In genomic region chr4:94188354-94188753, GRCm38 (mm10) we compare ENCODE assay signal across 25 mouse cellular contexts.
A peak's percentile ranks its signal among the peaks of the same experiment; 100 is the strongest.
DNase-seq lines count a peak whose midpoint lies in the region; ATAC-seq lines count a peak whose summit lies in the region.
"Had no signal": no experiment of that assay in that cellular context is flagged by ENCODE, and none has a peak within 500 bp of the region (broad histone marks: within the 10 kb centered on the region; RNA-seq: fewer than 3 reads in every experiment).

No protein-coding gene starts in this region.

- WGBS in heart, embryonic 15.5 days, result 34% methylated on average over 2 of the region's 2 CpGs
- WGBS in kidney, embryonic 15.5 days, result 54% methylated on average over 2 of the region's 2 CpGs
- WGBS in neural tube, embryonic 14.5 days, result 62% methylated on average over 2 of the region's 2 CpGs
- WGBS in neural tube, embryonic 15.5 days, result 69% methylated on average over 2 of the region's 2 CpGs

- no peaks in the 10 kb centered on the region for H3K36me3 ChIP-seq in heart, embryonic 15.5 days
- H3K36me3 ChIP-seq in kidney, embryonic 15.5 days, result no peaks in the 10 kb centered on the region
- H3K36me3 ChIP-seq in neural tube, embryonic 14.5 days (ENCODE audit: control insufficient read depth, insufficient read depth, low read length), result no peaks in the 10 kb centered on the region
- no peaks in the 10 kb centered on the region for H3K36me3 ChIP-seq in neural tube, embryonic 15.5 days
- H3K36me3 ChIP-seq: embryonic facial prominence, embryonic 13.5 days; forebrain, embryonic 10.5 days; heart, embryonic 10.5 days; limb, embryonic 12.5 days; liver, embryonic 15.5 days; lung, embryonic 15.5 days; neural tube, embryonic 12.5 days had no signal

- H3K27ac ChIP-seq in heart, embryonic 15.5 days, result peak overlapping the region; percentile 42
- peak overlapping the region; percentile 27; the same call in 1 of the 2 replicates for H3K27ac ChIP-seq in kidney, embryonic 15.5 days
- H3K27ac ChIP-seq in neural tube, embryonic 14.5 days (ENCODE audit: low read depth, low read length), result no peak overlapping the region
- no peak overlapping the region for H3K27ac ChIP-seq in neural tube, embryonic 15.5 days (replicated peaks)
- H3K27ac ChIP-seq: embryonic facial prominence, embryonic 13.5 days; forebrain, embryonic 10.5 days; heart, embryonic 10.5 days; layer of hippocampus, adult 2 months; left cerebral cortex, adult 2 months; limb, embryonic 12.5 days; liver, embryonic 15.5 days; lung, embryonic 15.5 days; macrophage; neural tube, embryonic 12.5 days had no signal

- no peaks in the 10 kb centered on the region for H3K27me3 ChIP-seq in heart, embryonic 15.5 days
- no peaks in the 10 kb centered on the region for H3K27me3 ChIP-seq in kidney, embryonic 15.5 days
- H3K27me3 ChIP-seq in neural tube, embryonic 14.5 days (ENCODE audit: control insufficient read depth, insufficient read depth, low read length), result no peaks in the 10 kb centered on the region
- no peaks in the 10 kb centered on the region for H3K27me3 ChIP-seq in neural tube, embryonic 15.5 days (replicated peaks)
- H3K27me3 ChIP-seq: CH12.LX; embryonic facial prominence, embryonic 13.5 days; limb, embryonic 12.5 days; liver, embryonic 15.5 days; lung, embryonic 15.5 days; neural tube, embryonic 12.5 days; Patski had no signal

- no peaks in the 10 kb centered on the region for H3K9me3 ChIP-seq in heart, embryonic 15.5 days (replicated peaks)
- H3K9me3 ChIP-seq in kidney, embryonic 15.5 days (replicated peaks), result no peaks in the 10 kb centered on the region
- H3K9me3 ChIP-seq in neural tube, embryonic 14.5 days (ENCODE audit: control insufficient read depth, low read length), result no peaks in the 10 kb centered on the region
- no peaks in the 10 kb centered on the region for H3K9me3 ChIP-seq in neural tube, embryonic 15.5 days (replicated peaks)
- H3K9me3 ChIP-seq: embryonic facial prominence, embryonic 13.5 days; forebrain, embryonic 10.5 days; heart, embryonic 10.5 days; limb, embryonic 12.5 days; liver, embryonic 15.5 days; lung, embryonic 15.5 days; neural tube, embryonic 12.5 days had no signal

- H3K4me2 ChIP-seq in heart, embryonic 15.5 days, result no peak overlapping the region
- H3K4me2 ChIP-seq in kidney, embryonic 15.5 days, result no peak overlapping the region
- H3K4me2 ChIP-seq in neural tube, embryonic 14.5 days (ENCODE audit: low read depth, low read length), result no peak overlapping the region
- H3K4me2 ChIP-seq in neural tube, embryonic 15.5 days, result no peak overlapping the region
- H3K4me2 ChIP-seq: embryonic facial prominence, embryonic 13.5 days; limb, embryonic 12.5 days; liver, embryonic 15.5 days; lung, embryonic 15.5 days; neural tube, embryonic 12.5 days had no signal

- H3K4me3 ChIP-seq in heart, embryonic 15.5 days, result no peak overlapping the region
- no peak overlapping the region for H3K4me3 ChIP-seq in kidney, embryonic 15.5 days (replicated peaks)
- H3K4me3 ChIP-seq in neural tube, embryonic 14.5 days (ENCODE audit: low read depth, low read length), result no peak overlapping the region
- no peak overlapping the region for H3K4me3 ChIP-seq in neural tube, embryonic 15.5 days (replicated peaks)
- H3K4me3 ChIP-seq: embryonic facial prominence, embryonic 13.5 days; forebrain, embryonic 10.5 days; heart, embryonic 10.5 days; layer of hippocampus, adult 2 months; left cerebral cortex, adult 2 months; limb, embryonic 12.5 days; liver, embryonic 15.5 days; lung, embryonic 15.5 days; neural tube, embryonic 12.5 days had no signal

- H3K4me1 ChIP-seq in heart, embryonic 15.5 days (replicated peaks), result peaks cover 10% of the 10 kb centered on the region
- peaks cover 3% of the 10 kb centered on the region; the same call in 1 of the 2 replicates for H3K4me1 ChIP-seq in kidney, embryonic 15.5 days
- no peaks in the 10 kb centered on the region for H3K4me1 ChIP-seq in neural tube, embryonic 14.5 days (ENCODE audit: control insufficient read depth, insufficient read depth, low read length)
- no peaks in the 10 kb centered on the region for H3K4me1 ChIP-seq in neural tube, embryonic 15.5 days
- H3K4me1 ChIP-seq: embryonic facial prominence, embryonic 13.5 days; heart, embryonic 10.5 days; limb, embryonic 12.5 days; liver, embryonic 15.5 days; neural tube, embryonic 12.5 days had no signal

- no peak for ATAC-seq in heart, embryonic 15.5 days (replicated peaks; ENCODE audit: insufficient number of reproducible peaks, insufficient read depth, low FRiP score, low read depth)
- no peak for ATAC-seq in kidney, embryonic 15.5 days (replicated peaks; ENCODE audit: low FRiP score)
- ATAC-seq in neural tube, embryonic 14.5 days (ENCODE audit: low read depth), result peak; percentile 28; the same call in 1 of the 2 replicates
- ATAC-seq in neural tube, embryonic 15.5 days (ENCODE audit: low FRiP score), result no peak
- ATAC-seq: inflammation-experienced regulatory T-cells, adult 6 months; midbrain, embryonic 16.5 days; Patski had no signal

- DNase-seq in cerebellum, postnatal 10 days, result peak; percentile 2 to 3
- DNase-seq in cerebellum, adult 11 months, result no peak
- no peak for DNase-seq in heart, postnatal 4 days
- no peak for DNase-seq in kidney, adult 18-20 months
- DNase-seq: cerebellum, adult 11-12 months; cerebellum, adult 9-11 months; thymus, postnatal 14 days had no signal

- H3K9ac ChIP-seq in heart, embryonic 15.5 days, result no peak overlapping the region
- no peak overlapping the region for H3K9ac ChIP-seq in kidney, embryonic 15.5 days
- H3K9ac ChIP-seq in neural tube, embryonic 14.5 days (replicated peaks; ENCODE audit: low read depth, low read length), result no peak overlapping the region
- no peak overlapping the region for H3K9ac ChIP-seq in neural tube, embryonic 15.5 days (replicated peaks)
- H3K9ac ChIP-seq: embryonic facial prominence, embryonic 13.5 days; limb, embryonic 12.5 days; liver, embryonic 15.5 days; lung, embryonic 15.5 days; neural tube, embryonic 12.5 days had no signal

Comparison
In these comparisons a context has a peak if more than half of its experiments do, and no peak if none do; other contexts are left out.
1. DNase-seq: peak in cerebellum, postnatal 10 days (2 of 2); none in cerebellum, adult 11 months (single experiment), heart, postnatal 4 days (single experiment) and kidney, adult 18-20 months (single experiment).
2. H3K27ac ChIP-seq: peak in heart, embryonic 15.5 days (single experiment) and kidney, embryonic 15.5 days (single experiment); none in neural tube, embryonic 14.5 days (single experiment) and neural tube, embryonic 15.5 days (single experiment).